Mouse (Mus musculus): ENCODE results near the gene Senp7.
"Not testable (repeated sequence)": the region's sequence is repeated elsewhere in the genome, so short reads cannot be mapped to it uniquely, and the experiment has no call there.

Gene Senp7

DNA sequence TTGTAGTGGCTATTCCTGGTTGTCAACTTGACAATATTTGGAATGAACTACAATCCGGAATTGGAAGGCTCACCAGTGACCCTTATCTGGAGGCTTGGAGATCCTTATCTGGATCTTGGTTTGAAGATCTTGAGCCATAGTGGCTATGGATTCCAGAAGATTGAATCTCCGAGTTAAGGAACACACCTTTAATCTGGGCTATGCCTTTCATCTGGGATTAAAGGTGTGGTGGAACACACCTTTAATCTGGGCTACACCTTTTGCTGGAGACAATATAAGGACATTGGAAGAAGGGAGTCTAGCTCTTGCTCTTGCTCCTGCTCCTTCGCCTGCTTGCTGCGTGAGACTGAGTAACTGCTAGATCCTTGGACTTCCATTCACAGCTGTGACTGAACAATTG, at the start of gene Senp7:
TSS of gene Senp7 (plus strand) at position 301 of the 400 bp plus-strand sequence.
- not testable (repeated sequence) for DNase-seq (ENCODE audit: low spot score)

DNA sequence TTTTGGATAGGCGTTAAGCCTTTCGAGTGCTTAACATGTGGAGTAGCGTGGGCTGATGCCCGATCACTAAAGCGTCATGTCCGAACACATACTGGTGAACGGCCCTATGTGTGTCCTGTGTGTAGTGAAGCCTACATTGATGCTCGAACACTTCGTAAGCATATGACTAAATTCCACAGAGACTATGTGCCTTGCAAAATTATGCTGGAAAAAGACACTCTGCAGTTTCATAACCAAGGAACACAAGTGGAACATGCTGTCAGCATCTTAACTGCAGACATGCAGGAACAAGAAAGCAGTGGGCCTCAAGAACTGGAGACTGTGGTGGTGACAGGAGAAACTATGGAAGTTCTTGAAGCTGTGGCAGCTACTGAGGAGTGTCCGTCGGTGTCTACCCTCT, 41.3 kb upstream of the Senp7 start:
- no peak for DNase-seq (ENCODE audit: low spot score)

DNA sequence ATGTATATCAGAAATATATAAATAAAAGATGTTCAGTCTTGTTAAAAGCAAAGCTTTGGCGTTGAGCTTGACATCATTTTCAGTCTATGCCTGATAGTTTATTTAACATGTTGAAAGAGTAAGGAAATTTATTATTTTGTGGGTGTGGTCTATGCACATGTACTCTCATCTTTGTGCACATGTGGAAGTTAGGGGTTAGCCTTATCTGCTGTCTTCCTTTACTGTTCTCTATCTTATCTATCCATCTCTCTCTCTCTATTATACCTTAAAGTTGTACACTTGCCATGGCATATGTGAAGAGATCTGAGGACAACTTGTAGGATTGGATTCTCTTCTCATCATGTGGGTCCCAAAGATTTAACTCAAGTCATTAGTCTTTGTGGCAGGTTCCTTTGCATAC, 39.3 kb upstream of the Senp7 start:
- no peak for DNase-seq (ENCODE audit: low spot score)

DNA sequence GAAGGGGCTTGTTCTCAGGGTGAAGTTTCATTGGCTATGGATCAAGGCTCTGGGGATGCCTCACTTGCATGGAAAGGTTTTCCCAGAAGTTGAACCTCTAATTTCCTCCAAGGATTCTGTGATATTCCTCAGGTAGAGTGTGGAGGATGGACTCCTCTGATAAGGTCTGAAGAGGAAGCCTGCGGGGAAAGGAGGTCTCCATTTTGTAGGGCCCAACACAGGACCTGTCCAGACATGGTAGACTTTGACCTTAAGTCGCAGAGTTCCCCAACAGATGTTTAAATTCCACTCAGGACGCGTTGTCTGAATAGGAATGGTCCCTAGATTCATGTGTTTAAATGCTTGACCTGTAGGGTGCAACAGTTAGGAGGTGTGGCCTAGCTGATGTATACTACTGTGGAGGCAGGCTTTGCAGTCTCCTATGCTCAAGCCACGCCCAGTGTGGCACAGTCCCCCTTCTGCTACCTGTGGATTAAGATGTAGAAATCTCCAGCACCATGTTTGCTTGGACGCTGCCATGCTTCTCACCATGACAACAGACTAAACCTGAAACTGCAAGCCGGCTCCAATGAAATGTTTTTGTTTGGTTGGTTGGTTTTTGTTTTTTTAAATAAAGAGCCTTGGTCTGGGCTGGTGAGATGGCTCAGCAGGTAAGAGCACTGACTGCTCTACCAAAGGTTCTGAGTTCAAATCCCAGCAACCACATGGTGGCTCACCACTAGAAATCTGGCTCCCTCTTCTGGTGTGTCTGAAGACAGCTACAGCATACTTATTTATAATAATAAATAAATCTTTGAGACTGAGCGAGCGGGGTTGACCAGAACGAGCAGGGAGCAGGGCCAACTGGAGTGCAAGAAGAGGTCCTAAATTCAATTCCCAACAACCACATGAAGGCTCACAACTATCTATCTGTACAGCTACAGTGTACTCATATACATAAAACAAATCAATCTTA, 35.1 kb upstream of the Senp7 start:
- no peak for DNase-seq (ENCODE audit: low spot score)

- no peak for DNase-seq (ENCODE audit: low spot score)
Measured at GRCm38 (mm10) chr16:56014076-56014475, 34.1 kb upstream of the Senp7 start.

DNA sequence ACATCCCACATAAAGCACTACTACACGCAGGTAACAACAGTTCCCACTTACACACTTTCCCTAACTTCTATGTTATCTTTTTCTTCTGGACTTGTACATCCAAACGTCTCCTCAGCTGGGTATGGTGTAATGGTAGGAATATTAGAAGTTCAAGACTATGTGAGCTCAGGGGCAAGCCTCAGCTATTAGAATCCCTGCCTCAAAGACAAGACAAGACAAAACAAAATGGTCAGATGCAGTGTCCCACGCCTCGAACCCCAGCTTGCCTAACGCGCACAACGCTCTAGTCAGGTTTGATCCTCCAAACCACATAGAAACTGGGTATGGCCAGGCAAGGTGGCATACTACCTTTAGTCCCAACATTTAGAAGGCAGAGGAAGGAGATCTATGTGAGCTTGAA, 28.5 kb upstream of the Senp7 start:
- DNase-seq (ENCODE audit: low spot score): no peak

DNA sequence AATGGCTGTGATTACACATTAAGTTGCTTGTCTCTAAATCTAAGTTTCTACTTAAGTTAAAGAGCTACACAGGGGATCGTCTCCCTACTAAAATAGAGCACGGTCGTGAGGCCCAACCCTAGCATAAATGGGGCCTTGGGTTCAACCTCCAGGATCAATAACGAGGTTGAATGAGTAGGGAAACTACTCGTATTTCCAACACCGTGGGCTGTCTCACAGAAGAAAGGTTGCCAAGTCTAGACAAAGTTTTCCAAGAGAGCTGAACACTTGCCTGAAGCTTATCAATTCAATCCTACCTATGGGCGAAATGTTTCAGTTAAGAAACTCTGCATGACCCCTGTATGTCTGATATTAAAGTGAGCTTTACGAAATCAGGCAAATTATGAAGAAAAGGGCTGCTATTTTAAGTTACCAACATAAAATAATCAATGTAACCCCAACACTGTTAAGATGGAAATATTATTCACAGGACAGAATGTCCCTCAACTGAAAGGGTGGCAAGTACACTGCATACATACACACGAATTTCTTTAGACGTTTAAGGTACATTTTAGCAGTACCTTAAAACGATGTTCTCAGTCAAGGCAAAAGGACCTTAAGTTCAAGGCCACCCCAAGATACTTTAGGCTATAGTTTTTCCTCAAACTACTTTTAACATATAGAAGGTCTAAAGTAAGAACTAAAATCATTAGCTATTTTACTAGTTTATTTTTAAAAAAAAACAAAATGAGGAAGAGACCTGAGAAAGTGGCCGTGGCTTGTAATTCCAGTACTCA, 20.1 kb upstream of the Senp7 start:
- no peak for DNase-seq (ENCODE audit: low spot score)

DNA sequence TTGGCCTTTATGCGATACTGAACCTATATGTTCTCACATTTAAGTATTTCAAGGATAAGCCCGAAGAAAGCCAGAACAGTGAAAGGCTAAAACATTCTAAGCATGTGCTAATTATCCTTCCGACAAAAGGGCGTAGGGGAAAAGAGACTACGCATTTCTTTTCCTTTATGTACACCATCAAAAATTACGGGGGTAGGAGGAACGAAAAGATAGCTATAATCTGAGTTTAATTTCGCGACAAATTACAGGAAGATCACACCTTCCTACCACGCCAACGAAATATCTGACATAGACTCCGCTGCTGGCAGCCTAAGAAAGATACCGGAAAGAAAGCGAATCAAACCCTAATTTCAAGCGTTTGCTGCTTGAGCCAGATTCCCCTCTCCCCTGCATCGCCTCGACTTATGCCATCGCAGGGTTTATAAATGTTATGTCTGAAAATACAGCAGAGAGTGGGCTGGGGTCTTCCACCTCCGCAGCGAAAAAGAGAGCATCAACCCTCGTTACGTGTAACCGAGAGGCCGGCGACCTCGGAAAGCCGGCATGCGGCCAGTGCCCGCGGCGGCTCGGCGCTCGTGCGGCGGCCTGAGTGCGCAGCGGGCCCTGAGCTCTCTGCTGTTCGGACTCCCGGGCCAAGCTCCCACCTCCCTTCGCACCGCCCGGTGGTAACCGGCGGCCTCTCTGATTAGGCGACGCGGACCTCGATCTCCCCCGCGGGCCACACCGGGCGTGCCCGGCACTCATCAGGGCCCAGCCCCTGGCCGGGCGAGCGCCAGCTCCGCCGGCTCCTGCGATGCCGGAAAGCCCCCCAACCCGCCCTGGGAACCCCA, 19.2 kb upstream of the Senp7 start:
- DNase-seq (ENCODE audit: low spot score): peak; percentile 50

- peak; percentile 99 for DNase-seq (ENCODE audit: low spot score)
Measured at GRCm38 (mm10) chr16:56029661-56030082, 18.5 kb upstream of the Senp7 start, which contains the start of gene Pcnp. Gene Pcnp, minus strand, starts transcription at chr16:56029739.

GRCm38 (mm10) chr16:56034566-56034965, 13.6 kb upstream of the Senp7 start:
- no peak for DNase-seq (ENCODE audit: low spot score)

- no peak for DNase-seq (ENCODE audit: low spot score)
Measured at GRCm38 (mm10) chr16:56036501-56036900, 11.6 kb upstream of the Senp7 start.

GRCm38 (mm10) chr16:56037138-56038010, 10.8 kb upstream of the Senp7 start, which contains the start of gene Trmt10c:
Gene Trmt10c, minus strand, starts transcription at chr16:56037819.
- DNase-seq (ENCODE audit: low spot score): peak; percentile 91

DNA sequence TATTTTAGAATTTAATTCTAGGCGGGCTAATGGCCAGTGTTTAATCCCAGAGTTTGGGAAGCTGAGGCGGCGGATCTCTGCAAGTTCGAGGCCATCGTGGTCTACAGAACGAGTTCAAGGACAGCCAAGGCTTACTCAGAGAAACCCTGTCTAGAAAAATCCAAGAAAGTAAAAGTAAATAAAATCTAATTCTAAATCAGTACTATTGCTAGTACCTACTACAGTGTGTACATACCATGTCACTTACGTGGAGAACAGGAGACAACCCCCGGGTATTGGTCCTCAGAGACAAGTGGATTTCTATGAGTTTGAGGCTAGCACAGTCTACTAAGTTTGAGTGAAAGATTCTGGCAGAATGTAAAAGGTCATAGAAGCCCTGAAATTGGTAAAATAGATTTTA, 10.0 kb upstream of the Senp7 start:
- no peak for DNase-seq (ENCODE audit: low spot score)

GRCm38 (mm10) chr16:56055911-56056310, 7.8 kb downstream of the Senp7 start:
- no peak for DNase-seq (ENCODE audit: low spot score)

GRCm38 (mm10) chr16:56056944-56057590, 8.9 kb downstream of the Senp7 start:
- peak; percentile 57 for DNase-seq (ENCODE audit: low spot score)

GRCm38 (mm10) chr16:56058151-56058550, 10.0 kb downstream of the Senp7 start:
- no peak for DNase-seq (ENCODE audit: low spot score)

- no peak for DNase-seq (ENCODE audit: low spot score)
Measured at GRCm38 (mm10) chr16:56061995-56062594, 14.0 kb downstream of the Senp7 start.

DNA sequence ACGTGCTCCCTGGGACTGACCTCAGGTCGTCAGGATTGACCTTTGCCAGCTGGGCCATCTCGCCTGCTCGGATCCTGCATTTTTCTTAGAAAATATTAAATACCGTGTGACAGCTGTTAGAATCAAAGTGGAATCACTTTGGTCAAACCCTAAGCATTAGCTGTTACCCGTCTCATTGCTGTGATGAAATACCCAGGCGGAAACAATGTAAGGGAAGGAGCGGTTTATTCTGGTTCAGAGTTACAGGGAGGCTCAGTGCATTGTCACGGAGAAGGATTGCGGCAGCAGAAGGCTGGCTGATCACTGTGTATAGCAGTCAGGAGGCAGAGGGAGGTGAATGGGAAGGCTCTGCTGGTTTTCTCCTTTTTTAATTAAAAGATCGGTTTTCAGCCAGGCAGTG, 14.8 kb downstream of the Senp7 start:
- DNase-seq (ENCODE audit: low spot score): peak; percentile 19

DNA sequence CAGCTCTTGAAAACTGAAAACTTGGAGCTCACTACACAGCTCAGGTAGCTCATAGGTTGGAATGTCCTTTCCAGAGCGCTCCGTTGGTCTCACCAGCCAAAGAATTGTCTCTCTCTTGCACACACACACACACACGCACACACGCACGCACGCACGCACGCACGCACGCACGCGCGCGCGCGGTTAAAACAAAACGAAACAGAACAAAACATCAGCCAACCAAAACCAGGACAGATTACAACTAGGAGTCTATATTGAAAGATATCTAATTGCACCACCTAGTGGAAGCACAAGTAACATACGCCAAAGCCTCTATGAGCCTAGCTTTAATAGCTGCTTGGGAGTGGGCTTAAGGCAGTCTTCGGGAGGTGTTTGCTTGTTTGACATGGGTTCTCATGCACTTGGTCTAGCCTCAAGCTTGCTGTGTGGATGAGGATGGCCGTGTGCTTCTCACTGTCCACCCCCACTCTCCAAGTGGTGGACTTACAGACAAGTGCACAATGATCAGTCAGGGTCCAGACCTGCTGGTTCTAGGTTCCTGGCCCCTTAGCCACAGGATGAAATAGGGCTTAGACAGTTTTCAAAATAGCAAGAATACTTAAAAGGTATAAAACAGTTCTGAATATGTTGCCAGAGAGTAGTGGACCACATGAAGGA, 16.3 kb downstream of the Senp7 start:
- peak; percentile 89 for DNase-seq (ENCODE audit: low spot score)

Data from embryo, embryonic 10 days (tissue).